Mouse (Mus musculus): ENCODE data around the gene Pbx1. TPM values are rescaled to one million over a fixed set of nuclear protein-coding genes. Genes with fewer than 3 reads are reported as not detected.

Pbx1 gene
- total RNA-seq, 1 experiment from 2014 or later = 44.5 TPM

DNA sequence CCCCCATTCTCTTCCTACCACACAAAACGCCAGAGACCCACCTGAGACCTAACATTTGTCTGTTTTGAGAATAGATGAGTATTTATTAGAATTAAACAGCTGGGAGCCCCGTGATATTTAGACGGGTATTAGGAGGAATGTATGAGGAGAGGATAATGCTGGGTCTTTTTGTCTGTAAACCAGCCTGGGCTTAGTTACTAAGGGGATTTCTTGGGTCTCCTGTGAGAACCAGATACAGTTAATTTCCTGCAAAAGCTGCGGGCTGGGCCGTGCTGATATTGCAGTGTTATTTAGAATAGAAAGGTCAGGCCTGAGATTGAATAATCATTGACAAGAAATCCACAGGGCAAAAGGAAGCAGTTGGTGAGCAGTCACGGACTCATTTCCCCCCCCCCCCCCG, 296.5 kb downstream of the Pbx1 start:
- no peak for ATAC-seq (replicated peaks in 1 of 2; ENCODE audit: insufficient read depth in 1 of 2, low FRiP score in 2 of 2, low TSS enrichment in 1 of 2, low read depth in 1 of 2, poor library complexity in 2 of 2, severe bottlenecking in 2 of 2)

DNA sequence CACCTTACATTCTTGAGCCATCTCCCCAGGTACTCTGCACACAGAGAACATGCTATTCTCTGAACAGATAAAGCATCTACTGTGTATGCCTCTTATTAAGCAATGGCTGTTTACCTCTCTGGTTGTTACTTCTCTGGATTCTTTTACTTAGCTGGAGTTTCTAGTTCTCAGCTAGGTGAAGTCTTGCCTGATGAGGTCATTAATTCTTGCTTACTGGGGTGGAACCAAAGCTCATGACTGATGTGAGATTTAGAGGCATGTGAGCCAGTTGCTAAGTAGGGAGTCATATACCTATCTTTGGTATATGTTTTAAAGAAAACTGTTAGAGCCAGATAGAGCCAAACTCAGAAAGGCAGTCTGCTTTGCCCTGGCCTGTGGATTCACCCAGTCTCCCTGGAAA, 298.4 kb downstream of the Pbx1 start:
- ATAC-seq (replicated peaks in 1 of 2; ENCODE audit: insufficient read depth in 1 of 2, low FRiP score in 2 of 2, low TSS enrichment in 1 of 2, low read depth in 1 of 2, poor library complexity in 2 of 2, severe bottlenecking in 2 of 2) = no peak

DNA sequence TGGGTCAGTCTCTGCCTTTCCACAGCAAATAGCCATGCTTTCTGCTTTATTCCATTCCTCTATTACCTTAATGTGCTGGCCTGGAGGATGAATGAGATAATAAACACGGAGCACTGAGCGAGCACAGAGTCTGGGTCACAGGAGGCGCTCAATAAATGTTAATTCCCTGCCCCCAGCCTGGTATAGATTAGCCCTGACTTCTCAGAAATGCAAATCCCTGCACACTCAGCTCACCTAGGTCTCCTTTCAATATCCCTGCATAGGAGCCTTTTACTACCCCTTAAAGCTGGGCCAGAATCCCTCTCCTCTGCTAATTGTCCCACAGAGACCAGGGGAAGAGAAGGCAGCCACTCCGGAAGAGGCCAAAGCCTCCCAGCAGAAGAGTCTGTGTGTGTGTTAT, 304.1 kb downstream of the Pbx1 start:
- ATAC-seq (replicated peaks in 1 of 2; ENCODE audit: insufficient read depth in 1 of 2, low FRiP score in 2 of 2, low TSS enrichment in 1 of 2, low read depth in 1 of 2, poor library complexity in 2 of 2, severe bottlenecking in 2 of 2) = no peak

DNA sequence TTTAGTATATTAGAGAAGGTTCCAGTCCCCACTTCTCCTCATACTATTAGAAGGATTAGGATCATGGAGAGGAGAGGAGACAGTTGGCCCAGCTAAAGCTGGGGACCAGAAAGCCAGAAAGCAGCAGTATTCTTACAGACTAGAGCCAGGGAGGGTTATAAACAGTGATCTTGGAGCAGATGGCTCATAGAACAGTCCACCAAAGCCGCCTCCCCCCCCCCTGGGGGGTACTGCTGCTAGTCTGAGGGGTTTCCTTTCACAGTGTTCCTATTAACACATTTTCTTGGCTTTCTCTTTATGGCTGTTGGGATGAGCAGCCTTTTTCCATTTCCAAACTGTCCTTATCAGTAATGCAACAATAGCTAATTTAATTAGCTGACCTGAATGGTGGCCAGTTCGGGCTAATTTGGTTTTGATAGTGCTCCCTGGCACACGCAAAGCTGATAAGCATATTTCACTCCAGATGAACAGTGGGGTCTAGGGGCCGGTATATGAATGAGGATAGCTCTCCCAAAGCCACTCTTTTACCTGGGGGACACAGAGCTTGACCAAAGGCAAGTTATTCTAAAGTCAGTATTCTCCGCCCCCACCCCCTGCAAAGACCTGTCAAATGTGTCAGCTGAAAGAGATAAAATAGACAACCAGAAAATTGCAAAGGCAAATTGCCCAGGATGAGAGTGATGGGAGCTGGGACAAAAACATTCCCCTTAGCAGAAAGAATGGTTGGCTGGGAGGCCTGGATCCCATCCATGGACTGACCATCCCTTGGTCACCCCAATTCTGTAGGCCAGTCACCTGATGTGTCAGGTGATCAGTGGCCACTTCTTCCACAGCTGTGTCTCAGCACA, 307.2 kb downstream of the Pbx1 start:
- no peak for ATAC-seq (replicated peaks in 1 of 2; ENCODE audit: insufficient read depth in 1 of 2, low FRiP score in 2 of 2, low TSS enrichment in 1 of 2, low read depth in 1 of 2, poor library complexity in 2 of 2, severe bottlenecking in 2 of 2)

DNA sequence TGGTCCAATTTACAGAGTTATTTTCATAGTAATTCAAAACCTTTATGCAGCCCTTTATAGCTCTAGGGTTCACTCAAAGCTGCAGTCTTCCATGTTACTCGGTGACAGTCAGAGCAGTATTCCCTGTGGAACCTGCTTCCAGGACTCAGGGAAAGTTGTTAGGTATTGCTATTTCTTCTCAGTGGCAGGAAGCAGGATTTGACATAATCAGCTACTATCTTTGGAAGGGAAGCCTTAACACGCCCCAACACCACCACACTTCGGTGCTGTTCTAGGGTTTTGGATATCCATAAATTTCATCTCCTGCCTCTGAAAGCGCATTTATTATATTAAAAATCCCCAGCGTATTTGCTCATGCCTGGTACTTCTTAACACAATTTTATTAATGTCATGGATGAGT, 314.0 kb downstream of the Pbx1 start:
- no peak for ATAC-seq (replicated peaks in 1 of 2; ENCODE audit: insufficient read depth in 1 of 2, low FRiP score in 2 of 2, low TSS enrichment in 1 of 2, low read depth in 1 of 2, poor library complexity in 2 of 2, severe bottlenecking in 2 of 2)

DNA sequence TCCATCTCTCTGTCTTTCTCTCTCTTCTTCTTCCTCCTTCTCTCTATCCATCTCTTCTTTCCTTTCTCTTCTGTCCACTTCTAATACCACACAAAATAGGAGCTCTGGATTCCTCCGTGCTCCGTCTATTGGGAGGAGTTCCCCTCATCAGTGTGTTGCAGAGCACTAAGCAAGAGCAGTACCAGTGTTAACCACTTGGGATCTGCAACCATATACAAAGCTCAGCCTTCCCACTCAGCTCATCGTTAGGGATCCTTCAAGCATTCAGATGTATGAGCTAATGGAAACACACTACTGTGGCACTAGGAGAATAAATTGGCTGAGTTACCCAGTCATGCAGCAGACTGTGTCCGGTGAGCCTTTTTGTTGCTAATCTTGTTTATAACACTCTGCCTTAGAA, 314.7 kb downstream of the Pbx1 start:
- no peak for ATAC-seq (replicated peaks in 1 of 2; ENCODE audit: insufficient read depth in 1 of 2, low FRiP score in 2 of 2, low TSS enrichment in 1 of 2, low read depth in 1 of 2, poor library complexity in 2 of 2, severe bottlenecking in 2 of 2)

DNA sequence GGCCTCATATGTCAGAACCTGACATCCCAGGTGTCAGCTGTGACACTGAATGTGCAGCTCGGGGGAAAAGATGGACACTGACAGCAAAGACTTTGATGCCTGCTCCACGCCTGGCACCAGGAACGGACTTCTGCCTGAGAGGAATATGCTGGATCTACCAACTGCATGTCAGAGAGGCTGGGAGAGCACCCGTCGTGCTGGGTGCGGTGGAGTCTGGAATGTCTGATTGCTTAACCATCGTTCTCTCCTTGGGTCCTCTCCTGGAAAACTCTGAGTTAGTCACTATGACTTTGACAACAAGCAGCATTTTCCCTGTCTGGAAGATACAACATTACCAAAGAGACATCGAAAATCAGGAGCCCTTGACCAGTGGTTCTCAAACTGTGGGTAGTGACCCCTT, 322.3 kb downstream of the Pbx1 start:
- ATAC-seq (replicated peaks in 1 of 2; ENCODE audit: insufficient read depth in 1 of 2, low FRiP score in 2 of 2, low TSS enrichment in 1 of 2, low read depth in 1 of 2, poor library complexity in 2 of 2, severe bottlenecking in 2 of 2) = no peak

DNA sequence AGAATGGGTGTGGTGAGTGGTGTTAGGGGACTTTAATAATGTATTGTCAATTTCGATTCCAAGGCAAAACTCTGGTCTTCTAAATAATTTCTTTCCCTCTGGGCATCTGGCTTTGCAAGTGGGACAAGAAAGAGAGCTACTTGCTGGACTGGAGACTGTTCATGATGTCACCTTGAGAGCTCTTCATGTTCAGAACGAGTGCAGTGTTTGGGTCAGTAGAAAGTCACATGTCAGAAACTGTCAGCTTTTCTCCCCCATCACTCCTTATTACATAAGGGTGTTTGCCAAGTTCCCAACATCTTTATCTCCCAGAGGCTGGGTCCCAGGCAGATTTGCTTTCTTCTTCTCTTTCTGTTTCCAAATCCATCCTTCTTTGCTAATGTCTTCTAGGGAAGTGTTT, 328.2 kb downstream of the Pbx1 start:
- ATAC-seq (replicated peaks in 1 of 2; ENCODE audit: insufficient read depth in 1 of 2, low FRiP score in 2 of 2, low TSS enrichment in 1 of 2, low read depth in 1 of 2, poor library complexity in 2 of 2, severe bottlenecking in 2 of 2) = no peak

DNA sequence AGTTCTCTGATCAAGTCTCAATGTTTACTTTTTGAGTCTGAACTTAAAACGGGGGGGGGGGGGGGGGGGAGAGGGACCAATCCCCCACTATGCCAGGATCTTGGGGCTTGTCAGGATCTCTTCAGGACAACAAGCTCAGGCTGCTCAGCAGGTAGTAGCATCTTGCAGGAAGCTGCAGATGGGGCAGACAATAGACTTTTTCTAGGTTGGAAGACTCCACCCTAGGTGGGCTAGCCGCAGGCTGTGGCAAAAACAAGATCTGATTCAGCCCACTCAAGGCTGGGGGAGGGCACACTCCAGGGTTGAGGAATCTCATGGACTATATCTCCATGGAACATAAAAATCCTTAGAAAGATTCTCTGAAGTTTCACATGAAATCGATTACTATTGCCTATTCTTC, 330.6 kb downstream of the Pbx1 start:
- no peak for ATAC-seq (replicated peaks in 1 of 2; ENCODE audit: insufficient read depth in 1 of 2, low FRiP score in 2 of 2, low TSS enrichment in 1 of 2, low read depth in 1 of 2, poor library complexity in 2 of 2, severe bottlenecking in 2 of 2)

DNA sequence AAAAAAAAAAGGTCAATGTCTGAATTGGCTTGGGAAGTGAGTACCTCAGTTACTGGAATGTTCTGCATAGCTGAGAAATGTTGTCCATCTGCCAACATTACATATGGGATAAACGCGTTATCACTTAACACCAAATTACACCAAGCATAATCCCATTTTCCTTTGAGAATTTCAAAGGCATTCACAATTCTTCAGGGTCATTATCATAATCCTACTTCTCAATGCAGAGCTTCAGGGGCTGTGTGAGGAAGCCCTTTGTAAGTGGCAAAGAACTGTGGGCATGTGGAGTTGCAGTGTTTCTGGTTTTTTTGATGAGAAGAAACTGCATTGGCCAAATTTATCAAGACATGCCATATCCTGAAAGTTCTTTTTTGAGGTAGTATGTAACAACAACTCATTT, 333.3 kb downstream of the Pbx1 start:
- ATAC-seq (replicated peaks in 1 of 2; ENCODE audit: insufficient read depth in 1 of 2, low FRiP score in 2 of 2, low TSS enrichment in 1 of 2, low read depth in 1 of 2, poor library complexity in 2 of 2, severe bottlenecking in 2 of 2) = no peak

DNA sequence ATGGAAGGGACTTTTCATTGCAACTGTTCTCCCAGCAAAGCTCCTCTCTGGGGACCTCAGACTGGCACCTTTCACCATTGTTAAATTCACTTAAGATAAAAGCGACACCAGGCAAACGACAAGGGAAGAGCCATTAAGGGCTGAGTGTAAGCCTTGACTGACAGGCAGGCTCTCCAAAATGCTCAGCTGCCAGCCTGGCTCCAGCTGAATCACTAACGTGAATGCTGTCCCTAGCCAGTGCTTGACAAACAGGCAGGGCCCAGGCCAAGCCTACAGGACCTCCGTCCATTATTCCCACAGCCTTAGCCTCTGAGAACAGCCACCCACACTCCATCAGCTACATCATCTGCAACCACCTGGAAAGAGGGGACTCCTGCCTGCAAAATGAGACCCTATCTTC, 337.4 kb downstream of the Pbx1 start:
- no peak for ATAC-seq (replicated peaks in 1 of 2; ENCODE audit: insufficient read depth in 1 of 2, low FRiP score in 2 of 2, low TSS enrichment in 1 of 2, low read depth in 1 of 2, poor library complexity in 2 of 2, severe bottlenecking in 2 of 2)

DNA sequence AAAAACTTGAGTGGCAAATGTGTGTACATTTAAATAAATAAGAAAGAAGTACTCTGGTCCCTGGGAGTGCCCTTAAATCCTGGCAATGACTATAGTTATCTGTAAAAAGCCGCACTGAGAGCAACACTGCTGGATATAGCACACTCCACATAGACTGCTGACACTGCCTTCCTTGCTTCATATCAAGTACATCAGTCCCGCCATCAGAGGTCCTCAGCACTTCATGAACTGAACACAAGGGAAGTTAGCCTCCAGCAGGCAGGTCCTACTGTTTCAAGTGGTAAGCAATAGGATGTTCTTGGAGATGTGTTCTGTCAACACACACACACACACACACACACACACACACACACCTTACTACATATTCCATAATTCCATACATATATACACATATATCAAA, 339.0 kb downstream of the Pbx1 start:
- ATAC-seq (replicated peaks in 1 of 2; ENCODE audit: insufficient read depth in 1 of 2, low FRiP score in 2 of 2, low TSS enrichment in 1 of 2, low read depth in 1 of 2, poor library complexity in 2 of 2, severe bottlenecking in 2 of 2) = no peak

DNA sequence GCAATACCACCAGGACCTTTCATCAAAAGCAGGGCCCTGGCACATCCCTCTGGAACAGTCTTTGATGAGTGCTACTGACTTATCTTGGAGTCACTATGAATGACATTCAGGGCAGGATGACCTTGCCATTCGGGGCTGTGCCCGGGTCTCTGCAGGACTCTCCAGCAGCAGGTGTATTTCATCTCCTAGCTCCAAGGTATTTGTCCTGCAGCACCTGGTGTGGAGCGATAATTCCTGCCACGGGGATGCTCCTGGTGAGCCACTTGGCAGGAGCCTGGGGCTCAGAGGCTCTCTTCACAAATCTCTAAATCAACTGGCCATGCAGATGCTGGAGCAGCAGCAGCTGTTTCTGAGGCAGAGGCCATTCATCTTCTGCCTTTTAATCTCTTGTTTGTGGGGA, 340.4 kb downstream of the Pbx1 start:
- no peak for ATAC-seq (replicated peaks in 1 of 2; ENCODE audit: insufficient read depth in 1 of 2, low FRiP score in 2 of 2, low TSS enrichment in 1 of 2, low read depth in 1 of 2, poor library complexity in 2 of 2, severe bottlenecking in 2 of 2)

DNA sequence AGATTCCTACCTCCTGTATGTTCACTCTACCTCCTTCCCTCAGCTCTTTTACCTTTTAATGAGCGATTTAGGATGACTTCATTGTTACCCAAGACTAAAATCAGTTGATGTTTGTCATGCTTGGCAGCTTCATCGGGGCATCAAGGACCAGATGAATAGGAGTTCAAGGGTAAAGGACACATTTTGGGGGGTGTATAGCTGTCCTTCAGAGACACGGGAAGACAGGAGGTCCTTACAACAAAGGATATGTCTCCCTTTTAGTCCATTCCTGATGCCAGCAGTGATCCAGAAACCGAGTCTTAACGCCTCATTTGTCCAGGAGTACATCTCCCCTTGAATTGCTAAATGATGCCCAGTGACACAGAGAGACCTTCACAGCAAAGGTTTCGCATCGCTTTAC, 343.4 kb downstream of the Pbx1 start:
- no peak for ATAC-seq (replicated peaks in 1 of 2; ENCODE audit: insufficient read depth in 1 of 2, low FRiP score in 2 of 2, low TSS enrichment in 1 of 2, low read depth in 1 of 2, poor library complexity in 2 of 2, severe bottlenecking in 2 of 2)

DNA sequence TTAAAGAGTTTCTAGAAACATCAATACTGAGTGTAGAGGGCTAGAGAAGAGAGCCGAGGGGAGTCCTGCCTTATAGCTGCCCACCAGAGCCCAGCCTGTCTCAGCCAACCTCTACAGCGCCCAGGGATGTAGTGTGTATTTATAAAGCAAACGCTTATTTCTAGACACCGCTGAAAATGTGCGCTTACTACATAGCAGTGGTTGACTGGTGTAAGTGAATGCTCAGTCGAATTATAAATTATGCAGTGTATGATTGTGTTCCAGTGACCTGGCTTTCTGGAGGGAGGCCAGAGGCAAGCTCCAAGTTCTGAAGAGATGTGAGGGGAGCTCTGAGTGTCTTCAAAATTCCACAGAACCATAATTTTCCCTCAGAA, 352.7 kb downstream of the Pbx1 start:
- no peak for ATAC-seq (replicated peaks in 1 of 2; ENCODE audit: insufficient read depth in 1 of 2, low FRiP score in 2 of 2, low TSS enrichment in 1 of 2, low read depth in 1 of 2, poor library complexity in 2 of 2, severe bottlenecking in 2 of 2)

DNA sequence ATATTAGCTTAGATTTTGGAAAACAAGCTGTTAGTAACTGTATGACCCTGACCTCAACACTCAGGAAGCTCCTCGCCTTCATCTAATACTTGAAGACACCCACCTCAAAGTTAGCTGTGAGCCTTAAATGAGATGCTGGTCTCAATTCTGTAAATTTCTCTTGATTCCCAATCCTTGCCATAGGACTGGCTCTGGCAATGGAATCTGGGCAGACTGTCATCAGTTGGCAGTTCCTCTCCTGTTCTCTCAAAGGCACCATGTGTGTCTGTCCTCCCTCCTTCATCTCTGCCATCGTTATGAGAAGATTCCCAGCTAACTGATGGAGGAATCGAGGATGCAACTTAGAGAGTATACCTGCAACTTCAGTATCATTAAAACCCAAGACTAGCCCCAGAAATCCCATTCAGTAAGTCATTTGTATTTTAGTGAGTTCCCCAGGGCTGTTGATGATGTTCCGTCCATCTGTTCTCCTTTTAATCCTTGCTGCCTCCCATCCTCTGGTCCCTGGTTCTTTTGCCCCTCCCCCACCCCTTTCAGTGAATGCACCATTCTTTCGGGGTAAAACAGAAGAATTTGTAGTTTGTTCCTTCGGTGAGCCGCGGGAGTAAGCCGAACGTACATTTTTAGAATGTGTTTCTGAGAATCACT, 353.2 kb downstream of the Pbx1 start:
- ATAC-seq (replicated peaks in 1 of 2; ENCODE audit: insufficient read depth in 1 of 2, low FRiP score in 2 of 2, low TSS enrichment in 1 of 2, low read depth in 1 of 2, poor library complexity in 2 of 2, severe bottlenecking in 2 of 2) = no peak

DNA sequence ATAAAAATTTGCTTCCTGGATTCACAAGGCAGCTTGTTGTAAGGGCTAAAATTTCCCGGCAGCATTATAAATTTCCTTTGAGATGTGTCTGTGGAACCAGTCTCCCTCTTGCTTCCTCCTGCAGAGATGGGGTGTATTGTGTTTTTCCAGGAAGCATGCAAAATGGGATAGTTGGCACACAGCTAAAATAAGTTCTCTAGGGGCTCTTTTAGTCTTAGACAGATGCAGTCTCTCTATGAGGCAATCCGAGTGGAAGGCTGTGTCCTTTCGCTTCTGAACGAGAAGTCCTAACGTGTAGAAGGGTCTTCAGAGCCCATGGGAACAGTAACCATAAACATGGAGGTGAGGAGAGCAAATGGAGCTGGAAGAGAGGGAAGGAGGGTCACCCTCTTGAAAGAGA, 360.1 kb downstream of the Pbx1 start:
- ATAC-seq (replicated peaks in 1 of 2; ENCODE audit: insufficient read depth in 1 of 2, low FRiP score in 2 of 2, low TSS enrichment in 1 of 2, low read depth in 1 of 2, poor library complexity in 2 of 2, severe bottlenecking in 2 of 2) = no peak

DNA sequence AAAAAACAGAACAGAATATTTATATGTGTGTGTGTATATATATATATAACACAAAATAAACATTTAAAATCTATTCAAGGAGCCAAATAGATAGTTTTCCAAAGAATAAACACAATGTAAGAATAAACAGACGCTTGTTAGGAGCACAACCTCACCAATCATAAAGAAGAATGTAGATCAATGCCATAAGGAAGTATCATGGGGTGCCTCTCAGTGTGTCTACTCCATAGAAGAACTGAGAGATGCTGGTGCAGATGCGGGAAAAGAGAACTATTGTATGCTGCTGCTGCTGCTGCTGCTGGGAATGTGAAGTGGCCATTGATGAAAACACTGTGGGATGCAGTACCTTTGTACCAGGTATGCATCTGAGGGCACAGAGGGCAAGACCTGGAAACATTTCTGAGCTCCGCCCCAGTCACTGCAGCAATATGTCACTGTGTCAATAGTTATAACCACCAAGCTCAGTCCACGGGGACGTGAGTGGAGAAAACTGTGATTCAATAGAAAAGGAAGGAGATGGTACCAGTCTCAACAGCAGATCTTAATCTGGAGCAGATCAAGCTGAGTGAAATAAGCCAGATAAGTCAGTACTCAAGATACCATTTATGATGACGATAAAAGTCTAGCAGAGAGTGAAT, 361.7 kb downstream of the Pbx1 start:
- ATAC-seq (replicated peaks in 1 of 2; ENCODE audit: insufficient read depth in 1 of 2, low FRiP score in 2 of 2, low TSS enrichment in 1 of 2, low read depth in 1 of 2, poor library complexity in 2 of 2, severe bottlenecking in 2 of 2) = no peak

DNA sequence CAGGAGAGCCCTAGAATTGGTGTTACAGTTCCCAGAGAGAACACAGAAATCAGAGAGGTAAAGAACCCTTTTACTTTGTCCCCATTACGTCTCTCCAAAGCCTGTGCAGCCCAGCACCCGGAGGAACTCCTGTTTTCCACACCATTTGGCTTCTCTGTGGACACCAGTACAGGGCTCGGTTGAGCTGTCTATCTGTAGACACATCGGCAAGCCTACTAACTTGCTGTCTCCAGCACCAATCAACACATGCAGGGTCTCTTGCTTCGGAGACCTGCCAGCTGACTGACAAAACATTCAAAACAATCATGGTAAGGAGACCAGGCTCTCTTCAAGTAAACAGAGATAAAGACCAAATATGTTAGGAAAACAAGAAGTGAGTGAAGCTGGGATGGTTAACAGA, 362.3 kb downstream of the Pbx1 start:
- ATAC-seq (replicated peaks in 1 of 2; ENCODE audit: insufficient read depth in 1 of 2, low FRiP score in 2 of 2, low TSS enrichment in 1 of 2, low read depth in 1 of 2, poor library complexity in 2 of 2, severe bottlenecking in 2 of 2) = no peak
